In the genomic region with DNA sequence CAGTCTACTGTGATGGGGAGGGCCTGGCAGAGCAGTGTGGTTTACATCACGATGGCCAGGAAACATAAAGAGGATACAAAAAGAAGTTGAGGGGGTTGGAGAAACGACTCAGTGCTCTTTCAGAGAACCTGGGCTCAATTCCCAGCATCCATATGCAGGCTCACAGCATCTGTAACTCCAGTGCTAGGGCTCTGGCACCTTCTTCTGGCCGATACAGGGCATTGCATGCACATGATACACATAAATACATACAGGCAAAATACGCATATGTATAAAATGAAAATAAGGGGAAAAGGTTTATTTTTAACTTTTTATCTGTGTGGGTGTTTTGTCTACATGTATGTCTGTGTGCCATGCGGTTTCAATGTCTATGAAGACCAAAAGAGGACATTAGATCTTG, we compare ENCODE assay signal across 19 mouse cellular contexts. TPM values are rescaled to one million over a fixed set of nuclear protein-coding genes. Genes with fewer than 3 reads are reported as not detected.
DNase-seq lines count a peak whose midpoint lies in the region; ATAC-seq and TF ChIP-seq lines count a peak whose summit lies in the region.
"Had no signal": no experiment of that assay in that cellular context is flagged by ENCODE, and none has a peak within 500 bp of the region (broad histone marks: within the 10 kb centered on the region; RNA-seq: fewer than 3 reads in every experiment).

No protein-coding gene starts in this region.

- H3K4me2 ChIP-seq in lung, embryonic 14.5 days, result no peak overlapping the region
- H3K4me2 ChIP-seq: hindbrain, embryonic 12.5 days; midbrain, embryonic 15.5 days had no signal

- no peak overlapping the region for H3K27ac ChIP-seq in heart, embryonic 10.5 days
- H3K27ac ChIP-seq in lung, embryonic 14.5 days (ENCODE audit: low read depth), result no peak overlapping the region
- H3K27ac ChIP-seq in ES-Bruce4 (ENCODE audit: insufficient read depth, low read length), result no peak overlapping the region
- H3K27ac ChIP-seq: hindbrain, embryonic 12.5 days; limb, embryonic 10.5 days; midbrain, embryonic 15.5 days had no signal

- ATAC-seq in lung, embryonic 14.5 days (ENCODE audit: insufficient read depth), result no peak
- ATAC-seq: forebrain, embryonic 16.5 days; midbrain, embryonic 15.5 days had no signal

- WGBS in heart, embryonic 10.5 days, result 89% methylated on average over 5 of the region's 5 CpGs
- WGBS in lung, embryonic 14.5 days, result 85% methylated on average over 5 of the region's 5 CpGs

- no peaks in the 10 kb centered on the region for H3K27me3 ChIP-seq in heart, embryonic 10.5 days (ENCODE audit: insufficient read depth, poor library complexity, severe bottlenecking)
- H3K27me3 ChIP-seq in lung, embryonic 14.5 days (ENCODE audit: insufficient read depth, low read length), result no peaks in the 10 kb centered on the region
- peaks cover 1% of the 10 kb centered on the region; the same call in 1 of the 2 replicates for H3K27me3 ChIP-seq in ES-Bruce4 (ENCODE audit: control insufficient read depth, insufficient read depth, low read length, poor library complexity, severe bottlenecking)
- H3K27me3 ChIP-seq: hindbrain, embryonic 12.5 days; midbrain, embryonic 15.5 days had no signal

- H3K4me3 ChIP-seq in heart, embryonic 10.5 days, result no peak overlapping the region
- H3K4me3 ChIP-seq in lung, embryonic 14.5 days (ENCODE audit: low read depth, low read length), result no peak overlapping the region
- H3K4me3 ChIP-seq in ES-Bruce4 (ENCODE audit: low read depth, low read length), result no peak overlapping the region
- H3K4me3 ChIP-seq: hindbrain, embryonic 12.5 days; limb, embryonic 10.5 days; midbrain, embryonic 15.5 days had no signal

- H3K4me1 ChIP-seq in heart, embryonic 10.5 days, result no peaks in the 10 kb centered on the region
- H3K4me1 ChIP-seq in lung, embryonic 14.5 days (ENCODE audit: insufficient read depth), result no peaks in the 10 kb centered on the region
- no peaks in the 10 kb centered on the region for H3K4me1 ChIP-seq in ES-Bruce4 (ENCODE audit: control insufficient read depth, insufficient read depth, low read length)
- H3K4me1 ChIP-seq: hindbrain, embryonic 12.5 days; limb, embryonic 10.5 days; midbrain, embryonic 15.5 days had no signal

- TF ChIP-seq EP300 in ES-Bruce4 (IDR thresholded peaks at IDR 0.05; ENCODE audit: insufficient read depth, low read depth, low read length), result no peak

- TF ChIP-seq POLR2A in ES-Bruce4 (IDR thresholded peaks at IDR 0.05; ENCODE audit: insufficient read depth, low read length), result no peak

- no peak overlapping the region for H3K9ac ChIP-seq in lung, embryonic 14.5 days
- no peak overlapping the region for H3K9ac ChIP-seq in ES-Bruce4 (ENCODE audit: low read depth, poor library complexity, severe bottlenecking)
- H3K9ac ChIP-seq: hindbrain, embryonic 12.5 days; midbrain, embryonic 15.5 days had no signal

- H3K9me3 ChIP-seq in heart, embryonic 10.5 days, result no peaks in the 10 kb centered on the region
- no peaks in the 10 kb centered on the region for H3K9me3 ChIP-seq in lung, embryonic 14.5 days (ENCODE audit: low read depth, low read length)
- H3K9me3 ChIP-seq in ES-Bruce4 (replicated peaks; ENCODE audit: control insufficient read depth, insufficient read depth, low read length, poor library complexity, severe bottlenecking), result peaks cover 11% of the 10 kb centered on the region
- H3K9me3 ChIP-seq: hindbrain, embryonic 12.5 days; limb, embryonic 10.5 days; midbrain, embryonic 15.5 days had no signal

- H3K36me3 ChIP-seq in heart, embryonic 10.5 days, result no peaks in the 10 kb centered on the region
- no peaks in the 10 kb centered on the region for H3K36me3 ChIP-seq in lung, embryonic 14.5 days (ENCODE audit: insufficient read depth)
- H3K36me3 ChIP-seq in ES-Bruce4 (ENCODE audit: control insufficient read depth, insufficient read depth, low read length, poor library complexity, severe bottlenecking), result no peaks in the 10 kb centered on the region
- H3K36me3 ChIP-seq: hindbrain, embryonic 12.5 days; limb, embryonic 10.5 days; midbrain, embryonic 15.5 days had no signal

- TF ChIP-seq CTCF in lung, embryonic 14.5 days (IDR thresholded peaks at IDR 0.05; ENCODE audit: low read depth), result peak; percentile 22; the same call in 1 of the 2 replicates
- TF ChIP-seq CTCF in ES-Bruce4 (IDR thresholded peaks at IDR 0.05; ENCODE audit: low read depth, low read length), result peak; percentile 58

- DNase-seq in heart, embryonic 10.5 days (ENCODE audit: low spot score), result peak; percentile 58
- no peak for DNase-seq in heart, adult 9 months (ENCODE audit: low spot score in 2 of 2)
- no peak for DNase-seq in lung, embryonic 14.5 days
- DNase-seq in lung, postnatal 25 days (ENCODE audit: low spot score), result no peak
- DNase-seq in induced T-regulatory cell, adult 2 months (ENCODE audit: low read depth), result peak; percentile 31
- no peak for DNase-seq in cerebellum, adult 18-20 months
- DNase-seq in frontal cortex, postnatal 10 days (ENCODE audit: low spot score in 2 of 2), result no peak
- DNase-seq: adrenal gland, postnatal 14 days; cerebellum, adult 9-11 months; gastrocnemius, postnatal 25 days; kidney, adult 11 months; kidney, postnatal 4 days; layer of hippocampus, postnatal 36 days; lung, adult 2 months had no signal

RNA-seq across cellular contexts. Expression of gene Mex3b, which starts 13.6 kb away (rescaled TPM):
- 7.3 and 14.8 TPM in 2 replicates for polyA plus RNA-seq in heart, embryonic 10.5 days (2016; fragmentation: Nextera tagmentation; extraction: Ambion mirVana)
- polyA plus RNA-seq in lung, embryonic 14.5 days (2014; fragmentation: Nextera tagmentation; extraction: Ambion mirVana), result 17.4 and 17.6 TPM in 2 replicates
- 8.4 and 10.5 TPM in 2 replicates for polyA plus RNA-seq in ES-Bruce4 (2011; ENCODE audit: insufficient read depth, insufficient read length, low read depth, missing spikeins)

Comparison
In these comparisons a context has a peak if more than half of its experiments do, and no peak if none do; other contexts are left out.
1. DNase-seq: peak in heart, embryonic 10.5 days (single experiment) and induced T-regulatory cell, adult 2 months (single experiment); none in heart, adult 9 months (0 of 2), lung, embryonic 14.5 days (single experiment), lung, postnatal 25 days (single experiment), cerebellum, adult 18-20 months (0 of 2) and frontal cortex, postnatal 10 days (0 of 2).